Mouse (Mus musculus) liver, postnatal 0 days (tissue): Measurements from ENCODE around the gene Hist1h2bj.

Experiments
- CTCF ChIP-seq: sonication (generic); IDR thresholded peaks from 2 replicates; pipeline ENCODE4 v1.5.1; 2016; ENCODE audit warnings: antibody characterized with exemption, low read depth
- EP300 ChIP-seq: IDR thresholded peaks from 2 replicates; pipeline ENCODE4 v1.6.1; 2016; ENCODE audit warnings: antibody characterized with exemption, low read depth, mild to moderate bottlenecking

DNA sequence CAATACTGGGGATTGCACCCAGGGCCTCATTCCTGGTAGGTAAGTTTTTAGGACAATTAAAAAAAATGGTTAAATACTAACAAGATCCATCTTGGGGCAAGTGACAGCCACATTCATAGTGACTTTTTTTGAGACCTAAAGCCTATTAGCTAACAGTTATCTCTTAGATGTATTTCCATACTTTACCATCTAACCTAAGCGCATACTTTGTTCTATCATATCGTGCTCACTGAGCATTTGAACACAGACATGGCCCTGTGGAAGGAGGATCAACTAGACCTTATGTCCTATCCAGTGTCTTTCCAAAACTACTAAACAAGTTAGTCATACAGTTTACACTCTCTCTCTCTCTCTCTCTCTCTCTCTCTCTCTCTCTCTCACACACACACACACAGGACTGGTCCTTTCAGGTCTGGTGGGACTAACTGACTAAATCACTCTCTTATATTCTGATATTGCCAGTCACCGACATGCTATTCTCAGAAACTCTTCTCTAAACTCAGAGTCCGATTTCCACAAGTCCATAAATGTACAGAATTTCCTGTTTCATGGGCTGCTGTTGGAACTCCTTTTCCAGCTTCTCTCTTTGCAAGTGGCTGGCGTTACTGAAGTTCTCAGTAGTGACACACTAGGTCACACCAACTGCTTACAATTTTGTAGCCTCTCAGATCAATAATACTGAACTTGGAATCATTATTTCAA is 9.1 kb upstream of the Hist1h2bj start:
- TF ChIP-seq CTCF, result no peak
- TF ChIP-seq EP300, result no peak
